Mouse (Mus musculus): ENCODE measurements at regions not wholly inside any gene's neighbourhood (a gene's known extent, or its start where the extent isn't known, plus 50 kb on each side); places are given as distances from the start of the nearest gene placed in this dataset.

DNA sequence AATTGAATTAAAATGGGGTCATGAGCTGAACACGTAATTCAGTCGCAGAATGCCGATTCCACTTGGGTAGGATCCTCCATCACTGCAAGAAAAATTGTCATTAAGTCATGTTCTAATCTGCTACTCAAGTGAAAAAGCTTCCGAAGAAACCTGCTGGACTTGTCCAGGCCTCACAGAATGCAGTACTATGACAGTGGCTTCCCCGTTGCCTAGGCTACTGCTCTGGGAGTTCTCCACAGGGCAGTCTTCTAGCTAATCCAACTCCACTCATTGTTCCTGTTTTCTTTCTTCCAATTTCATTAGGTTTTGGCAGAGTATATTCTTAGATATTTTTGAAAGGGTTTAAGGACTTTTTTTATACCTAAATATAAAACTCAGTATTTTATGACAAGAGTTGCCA is 89.5 kb upstream of the Speer4c start:
- H3K4me1 ChIP-seq (ENCODE audit: control insufficient read depth in 1 of 2, insufficient read depth in 2 of 2, low read length in 2 of 2): no peaks in the 10 kb centered on the region
- H3K9me3 ChIP-seq (replicated peaks; ENCODE audit: insufficient read depth, low read length): no peaks in the 10 kb centered on the region
- no peaks in the 10 kb centered on the region for H3K36me3 ChIP-seq (ENCODE audit: control insufficient read depth in 1 of 2, insufficient read depth in 2 of 2, low read length in 2 of 2)
- H3K79me2 ChIP-seq (ENCODE audit: control insufficient read depth, insufficient read depth, low read length, poor library complexity): no peaks in the 10 kb centered on the region
- no peak for DNase-seq (ENCODE audit: low read depth, low spot score)
- H3K27ac ChIP-seq (ENCODE audit: control insufficient read depth, low read depth, low read length): no peak overlapping the region
- TF ChIP-seq USF2 (IDR thresholded peaks at IDR 0.05; ENCODE audit: borderline replicate concordance in 1 of 2, insufficient read depth in 1 of 2, low read depth in 1 of 2, low read length in 2 of 2): no peak
- TF ChIP-seq UBTF (IDR thresholded peaks at IDR 0.05; ENCODE audit: borderline replicate concordance, insufficient read depth, low read depth, low read length): no peak
- TF ChIP-seq E2F4 (IDR thresholded peaks at IDR 0.05; ENCODE audit: borderline replicate concordance, low read depth, low read length): no peak
- TF ChIP-seq NRF1 (IDR thresholded peaks at IDR 0.05; ENCODE audit: insufficient read depth, low read depth, low read length, poor library complexity, severe bottlenecking): no peak
- no peak for TF ChIP-seq RCOR1 (IDR thresholded peaks at IDR 0.05; ENCODE audit: low read depth, low read length)
- TF ChIP-seq SIN3A (IDR thresholded peaks at IDR 0.05; ENCODE audit: low read length): no peak
- no peak for TF ChIP-seq ZC3H11A (IDR thresholded peaks at IDR 0.05; ENCODE audit: low read depth, low read length)
- no peak for TF ChIP-seq MYC (IDR thresholded peaks at IDR 0.05; ENCODE audit: low read depth, low read length)
- no peak overlapping the region for H3K9ac ChIP-seq (ENCODE audit: control insufficient read depth, low read depth, low read length, poor library complexity, severe bottlenecking)
- no peak overlapping the region for H3K4me3 ChIP-seq (ENCODE audit: control insufficient read depth in 1 of 2, insufficient read depth in 1 of 2, low read depth in 2 of 2, low read length in 2 of 2)
- H3K27me3 ChIP-seq (ENCODE audit: control insufficient read depth in 1 of 2, insufficient read depth in 2 of 2, low read length in 2 of 2): no peaks in the 10 kb centered on the region

- Histone ChIP-seq H3K4me3 (ENCODE audit: control insufficient read depth in 1 of 2, insufficient read depth in 1 of 2, low read depth in 2 of 2, low read length in 2 of 2) (no peak overlapping the region), H3K36me3 (ENCODE audit: control insufficient read depth in 1 of 2, insufficient read depth in 2 of 2, low read length in 2 of 2) (no peaks in the 10 kb centered on the region), H3K4me1 (ENCODE audit: control insufficient read depth in 1 of 2, insufficient read depth in 2 of 2, low read length in 2 of 2) (no peaks in the 10 kb centered on the region), H3K9me3 (replicated peaks; ENCODE audit: insufficient read depth, low read length) (no peaks in the 10 kb centered on the region), H3K79me2 (ENCODE audit: control insufficient read depth, insufficient read depth, low read length, poor library complexity) (no peaks in the 10 kb centered on the region), H3K27me3 (ENCODE audit: control insufficient read depth in 1 of 2, insufficient read depth in 2 of 2, low read length in 2 of 2) (no peaks in the 10 kb centered on the region), H3K9ac (ENCODE audit: control insufficient read depth, low read depth, low read length, poor library complexity, severe bottlenecking) (no peak overlapping the region), H3K27ac (ENCODE audit: control insufficient read depth, low read depth, low read length) (no peak overlapping the region)
- no peak for TF ChIP-seq JUND (IDR thresholded peaks at IDR 0.05; ENCODE audit: low read depth, low read length)
- TF ChIP-seq RAD21 (IDR thresholded peaks at IDR 0.05; ENCODE audit: low read depth, low read length): no peak
- TF ChIP-seq POLR2AphosphoS5 (IDR thresholded peaks at IDR 0.05; ENCODE audit: borderline replicate concordance, low read depth, low read length): no peak
- no peak for TF ChIP-seq ZNF384 (IDR thresholded peaks at IDR 0.05; ENCODE audit: low read depth, low read length)
- TF ChIP-seq ZMIZ1 (IDR thresholded peaks at IDR 0.05; ENCODE audit: low read depth, low read length): no peak
- TF ChIP-seq E2F4 (IDR thresholded peaks at IDR 0.05; ENCODE audit: borderline replicate concordance, low read depth, low read length): no peak
- no peak for TF ChIP-seq MEF2A (IDR thresholded peaks at IDR 0.05; ENCODE audit: extremely low read depth, insufficient replicate concordance, low read depth, low read length, poor library complexity, severe bottlenecking)
- TF ChIP-seq MAZ (IDR thresholded peaks at IDR 0.05; ENCODE audit: low read depth, low read length): no peak
- no peak for TF ChIP-seq POLR2AphosphoS2 (IDR thresholded peaks at IDR 0.05; ENCODE audit: low read length)
- no peak for TF ChIP-seq SIN3A (IDR thresholded peaks at IDR 0.05; ENCODE audit: low read length)
- no peak for TF ChIP-seq MYB (IDR thresholded peaks at IDR 0.05; ENCODE audit: low read depth, low read length)
- no peak for TF ChIP-seq EP300 (IDR thresholded peaks at IDR 0.05; ENCODE audit: low read depth in 1 of 2, low read length in 2 of 2)
- TF ChIP-seq TAL1 (IDR thresholded peaks at IDR 0.05; ENCODE audit: low read length): no peak
- TF ChIP-seq CHD2 (IDR thresholded peaks at IDR 0.05; ENCODE audit: low read length): no peak
- no peak for TF ChIP-seq SMC3 (IDR thresholded peaks at IDR 0.05; ENCODE audit: low read depth, low read length)
- no peak for TF ChIP-seq MYC (IDR thresholded peaks at IDR 0.05; ENCODE audit: low read depth, low read length)
- DNase-seq (ENCODE audit: low read depth, low spot score): no peak
These were observed 102.8 kb upstream of the Speer4c start for GRCm38 (mm10) chr5:15816864-15817263.

All from MEL (cell line).